ENCODE assay signal across 15 mouse cellular contexts in the genomic region with DNA sequence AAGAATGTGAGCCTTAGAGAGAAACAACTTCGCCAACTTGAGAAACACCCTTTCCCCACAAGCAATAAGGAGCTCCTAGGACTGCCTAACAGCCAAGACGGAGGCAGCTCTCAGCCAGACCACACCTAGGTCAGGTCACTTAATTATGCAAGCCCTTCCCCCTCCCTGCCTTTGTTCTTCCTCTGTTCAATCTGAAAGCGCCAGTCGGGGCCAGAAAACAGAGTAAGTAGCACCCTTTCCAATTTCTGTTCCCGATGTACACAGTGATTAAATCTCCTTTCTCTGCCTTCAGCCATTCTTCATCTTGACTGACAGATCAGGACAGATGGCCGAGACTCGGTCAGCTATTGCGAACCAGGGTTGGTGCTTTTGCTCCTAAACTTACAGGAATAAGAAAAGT.
A peak's percentile ranks its signal among the peaks of the same experiment; 100 is the strongest.
DNase-seq lines count a peak whose midpoint lies in the region; ATAC-seq and TF ChIP-seq lines count a peak whose summit lies in the region.
"Had no signal": no experiment of that assay in that cellular context is flagged by ENCODE, and none has a peak within 500 bp of the region (broad histone marks: within the 10 kb centered on the region; RNA-seq: fewer than 3 reads in every experiment).

No protein-coding gene starts in this region.

- H3K27ac ChIP-seq in midbrain, embryonic 11.5 days (ENCODE audit: low read depth, low read length), result no peak overlapping the region; the same call in 1 of the 2 replicates
- H3K27ac ChIP-seq in midbrain, embryonic 15.5 days, result no peak overlapping the region
- peak overlapping the region; percentile 77; the same call in 1 of the 2 replicates for H3K27ac ChIP-seq in hindbrain, embryonic 10.5 days
- H3K27ac ChIP-seq in midbrain, embryonic 14.5 days (replicated peaks; ENCODE audit: low read depth, low read length), result no peak overlapping the region
- H3K27ac ChIP-seq in layer of hippocampus, adult 2 months, result no peak overlapping the region
- H3K27ac ChIP-seq: limb, embryonic 12.5 days; liver, embryonic 15.5 days had no signal

- no peak for TF ChIP-seq CTCF in brain, embryonic 14.5 days (IDR thresholded peaks at IDR 0.05; ENCODE audit: borderline replicate concordance, extremely low read depth, insufficient read depth, insufficient read length)
- TF ChIP-seq CTCF in layer of hippocampus, adult 2 months (conservative IDR thresholded peaks at IDR 0.05), result no peak

- no peak overlapping the region for H3K4me3 ChIP-seq in midbrain, embryonic 11.5 days (ENCODE audit: low read depth, low read length)
- no peak overlapping the region for H3K4me3 ChIP-seq in midbrain, embryonic 15.5 days
- peak overlapping the region; percentile 20; the same call in 1 of the 2 replicates for H3K4me3 ChIP-seq in hindbrain, embryonic 10.5 days
- no peak overlapping the region for H3K4me3 ChIP-seq in midbrain, embryonic 14.5 days (replicated peaks; ENCODE audit: low read depth, low read length)
- no peak overlapping the region for H3K4me3 ChIP-seq in layer of hippocampus, adult 2 months
- H3K4me3 ChIP-seq: limb, embryonic 12.5 days; liver, embryonic 15.5 days had no signal

- H3K4me1 ChIP-seq in midbrain, embryonic 11.5 days (ENCODE audit: control insufficient read depth, insufficient read depth, low read length), result no peaks in the 10 kb centered on the region
- H3K4me1 ChIP-seq in midbrain, embryonic 15.5 days, result no peaks in the 10 kb centered on the region
- H3K4me1 ChIP-seq in hindbrain, embryonic 10.5 days (replicated peaks), result peaks cover 9% of the 10 kb centered on the region
- no peaks in the 10 kb centered on the region for H3K4me1 ChIP-seq in midbrain, embryonic 14.5 days (ENCODE audit: control insufficient read depth, insufficient read depth, low read length)
- H3K4me1 ChIP-seq: liver, embryonic 15.5 days had no signal

- no peaks in the 10 kb centered on the region; the same call in 1 of the 2 replicates for H3K27me3 ChIP-seq in midbrain, embryonic 11.5 days (ENCODE audit: control insufficient read depth, insufficient read depth, low read length)
- no peaks in the 10 kb centered on the region for H3K27me3 ChIP-seq in midbrain, embryonic 15.5 days (replicated peaks)
- H3K27me3 ChIP-seq in hindbrain, embryonic 10.5 days (ENCODE audit: insufficient read depth, poor library complexity, severe bottlenecking), result peaks cover 36% of the 10 kb centered on the region
- no peaks in the 10 kb centered on the region for H3K27me3 ChIP-seq in midbrain, embryonic 14.5 days (ENCODE audit: control insufficient read depth, insufficient read depth, low read length)
- H3K27me3 ChIP-seq: limb, embryonic 12.5 days; liver, embryonic 15.5 days had no signal

- 24% methylated on average over 8 of the region's 8 CpGs for WGBS in midbrain, embryonic 11.5 days
- 20% methylated on average over 8 of the region's 8 CpGs for WGBS in midbrain, embryonic 15.5 days
- whole genome bisulfite sequencing in hindbrain, embryonic 10.5 days, result 24% methylated on average over 8 of the region's 8 CpGs
- WGBS in midbrain, embryonic 14.5 days, result 28% methylated on average over 8 of the region's 8 CpGs

- H3K9me3 ChIP-seq in midbrain, embryonic 11.5 days (ENCODE audit: control insufficient read depth, low read length), result no peaks in the 10 kb centered on the region
- no peaks in the 10 kb centered on the region for H3K9me3 ChIP-seq in midbrain, embryonic 15.5 days
- H3K9me3 ChIP-seq in hindbrain, embryonic 10.5 days, result 0 out of 2 replicates have a peak, but pooled peaks cover 5% of the 10 kb centered on the region
- 0 out of 2 replicates have a peak, but pooled peaks cover 5% of the 10 kb centered on the region for H3K9me3 ChIP-seq in midbrain, embryonic 14.5 days (ENCODE audit: control insufficient read depth, low read length)
- H3K9me3 ChIP-seq: liver, embryonic 15.5 days had no signal

- no peak overlapping the region; the same call in 1 of the 2 replicates for H3K4me2 ChIP-seq in midbrain, embryonic 11.5 days
- H3K4me2 ChIP-seq in midbrain, embryonic 15.5 days, result no peak overlapping the region
- H3K4me2 ChIP-seq in midbrain, embryonic 14.5 days (ENCODE audit: low read length), result peak overlapping the region; percentile 1; the same call in 1 of the 2 replicates
- H3K4me2 ChIP-seq: limb, embryonic 12.5 days; liver, embryonic 15.5 days had no signal

- H3K9ac ChIP-seq in midbrain, embryonic 11.5 days (ENCODE audit: low read length), result no peak overlapping the region
- H3K9ac ChIP-seq in midbrain, embryonic 15.5 days, result no peak overlapping the region
- H3K9ac ChIP-seq in midbrain, embryonic 14.5 days (replicated peaks; ENCODE audit: low read length), result no peak overlapping the region
- H3K9ac ChIP-seq: limb, embryonic 12.5 days; liver, embryonic 15.5 days had no signal

- no peaks in the 10 kb centered on the region for H3K36me3 ChIP-seq in midbrain, embryonic 11.5 days (ENCODE audit: control insufficient read depth, insufficient read depth, low read length)
- H3K36me3 ChIP-seq in midbrain, embryonic 15.5 days (replicated peaks), result no peaks in the 10 kb centered on the region
- H3K36me3 ChIP-seq in hindbrain, embryonic 10.5 days, result no peaks in the 10 kb centered on the region
- no peaks in the 10 kb centered on the region for H3K36me3 ChIP-seq in midbrain, embryonic 14.5 days (ENCODE audit: control insufficient read depth, insufficient read depth, low read length)
- H3K36me3 ChIP-seq: limb, embryonic 12.5 days; liver, embryonic 15.5 days had no signal

- peak; percentile 80 for ATAC-seq in midbrain, embryonic 11.5 days (ENCODE audit: low FRiP score)
- no peak for ATAC-seq in midbrain, embryonic 15.5 days (replicated peaks)
- ATAC-seq in midbrain, embryonic 14.5 days (ENCODE audit: low FRiP score, low TSS enrichment), result peak; percentile 33; the same call in 1 of the 2 replicates
- ATAC-seq: Patski had no signal

- no peak for DNase-seq in midbrain, embryonic 11.5 days (ENCODE audit: low spot score, missing footprints)
- peak; percentile 70 for DNase-seq in brain, embryonic 14.5 days (ENCODE audit: low read depth)
- peak; percentile 42 for DNase-seq in hindbrain, embryonic 10.5 days (ENCODE audit: low spot score)
- peak; percentile 31 for DNase-seq in midbrain, embryonic 14.5 days
- DNase-seq in layer of hippocampus, adult 2 months (ENCODE audit: low spot score in 2 of 2), result no peak
- DNase-seq in T-cell, adult 2 months (ENCODE audit: low spot score), result no peak
- DNase-seq in adrenal gland, postnatal 25 days, result no peak
- DNase-seq: adrenal gland, postnatal 14 days; kidney, postnatal 14 days; lung, postnatal 36 days; thymus, adult 2 months had no signal

- TF ChIP-seq POLR2A in brain, embryonic 14.5 days (IDR thresholded peaks at IDR 0.05; ENCODE audit: borderline replicate concordance, extremely low read depth, insufficient read depth, insufficient read length, poor library complexity, severe bottlenecking), result no peak

Comparison
In these comparisons a context has a peak if more than half of its experiments do, and no peak if none do; other contexts are left out.
1. DNase-seq: peak in brain, embryonic 14.5 days (single experiment), hindbrain, embryonic 10.5 days (single experiment) and midbrain, embryonic 14.5 days (single experiment); none in midbrain, embryonic 11.5 days (single experiment), layer of hippocampus, adult 2 months (0 of 2), T-cell, adult 2 months (single experiment) and adrenal gland, postnatal 25 days (single experiment).